Comparison of ENCODE assay signal across 36 mouse cellular contexts in genomic region chr2:158221446-158222084, GRCm38 (mm10). TPM values are rescaled to one million over a fixed set of nuclear protein-coding genes. Genes with fewer than 3 reads are reported as not detected.
A peak's percentile ranks its signal among the peaks of the same experiment; 100 is the strongest.
DNase-seq lines count a peak whose midpoint lies in the region; ATAC-seq lines count a peak whose summit lies in the region.
"Had no signal": no experiment of that assay in that cellular context is flagged by ENCODE, and none has a peak within 500 bp of the region (broad histone marks: within the 10 kb centered on the region; RNA-seq: fewer than 3 reads in every experiment).

No protein-coding gene starts in this region.

- no peaks in the 10 kb centered on the region for H3K9me3 ChIP-seq in limb, embryonic 13.5 days
- H3K9me3 ChIP-seq in limb, embryonic 10.5 days (replicated peaks), result no peaks in the 10 kb centered on the region
- H3K9me3 ChIP-seq: liver, embryonic 13.5 days; midbrain, embryonic 10.5 days had no signal

- peaks cover 41% of the 10 kb centered on the region for H3K4me1 ChIP-seq in limb, embryonic 13.5 days
- 0 out of 2 replicates have a peak, but pooled peaks cover 3% of the 10 kb centered on the region for H3K4me1 ChIP-seq in limb, embryonic 10.5 days
- H3K4me1 ChIP-seq: liver, embryonic 13.5 days; midbrain, embryonic 10.5 days had no signal

- no peak overlapping the region for H3K4me3 ChIP-seq in limb, embryonic 13.5 days
- H3K4me3 ChIP-seq in limb, embryonic 10.5 days, result no peak overlapping the region
- H3K4me3 ChIP-seq: liver, embryonic 13.5 days; midbrain, embryonic 10.5 days had no signal

- ATAC-seq in limb, embryonic 13.5 days (ENCODE audit: low FRiP score, low read depth), result no peak
- peak; percentile 81 for ATAC-seq in common myeloid progenitor, adult 5-6 weeks (replicated peaks; ENCODE audit: low read depth, poor library complexity, severe bottlenecking)
- peak; percentile 85 for ATAC-seq in megakaryocyte progenitor cell, adult 5-6 weeks (replicated peaks; ENCODE audit: poor library complexity)
- ATAC-seq: forebrain, embryonic 14.5 days; midbrain, embryonic 16.5 days had no signal

- no peak for DNase-seq in limb, embryonic 10.5 days (ENCODE audit: low spot score)
- peak; percentile 59 for DNase-seq in R1 (ENCODE audit: low read depth, low spot score)
- DNase-seq in thymus, postnatal 0 days (ENCODE audit: low spot score), result no peak
- DNase-seq: adrenal gland, postnatal 10 days; B cell, adult 2 months; cerebellum, adult 8-10 months; cerebellum, postnatal 25 days; heart, postnatal 4 days; kidney, adult 8-10 months; kidney, postnatal 4 days; layer of hippocampus, postnatal 36 days; liver, embryonic 13.5 days; lung, adult 2 months; lung, postnatal 10 days; right cerebral cortex, postnatal 25 days had no signal

- H3K36me3 ChIP-seq in limb, embryonic 13.5 days, result peaks cover 38% of the 10 kb centered on the region
- H3K36me3 ChIP-seq in limb, embryonic 10.5 days, result no peaks in the 10 kb centered on the region
- H3K36me3 ChIP-seq: liver, embryonic 13.5 days; midbrain, embryonic 10.5 days had no signal

- no peaks in the 10 kb centered on the region for H3K27me3 ChIP-seq in limb, embryonic 13.5 days
- H3K27me3 ChIP-seq in limb, embryonic 10.5 days (ENCODE audit: low read depth, poor library complexity, severe bottlenecking), result peaks cover 3% of the 10 kb centered on the region; the same call in 1 of the 2 replicates

- WGBS in limb, embryonic 13.5 days, result 84% methylated on average over 9 of the region's 9 CpGs
- WGBS in limb, embryonic 10.5 days, result 87% methylated on average over 9 of the region's 9 CpGs

- no peak overlapping the region for H3K4me2 ChIP-seq in limb, embryonic 13.5 days (replicated peaks)
- H3K4me2 ChIP-seq: hindbrain, embryonic 14.5 days; liver, embryonic 13.5 days had no signal

- peak overlapping the region; percentile 95; the same call in 1 of the 2 replicates for H3K27ac ChIP-seq in limb, embryonic 13.5 days
- H3K27ac ChIP-seq in limb, embryonic 10.5 days, result no peak overlapping the region
- H3K27ac ChIP-seq: hindbrain, embryonic 14.5 days; kidney, postnatal 0 days; liver, embryonic 13.5 days; macrophage; midbrain, embryonic 10.5 days had no signal

- no peak overlapping the region for H3K9ac ChIP-seq in limb, embryonic 13.5 days
- H3K9ac ChIP-seq: hindbrain, embryonic 14.5 days; liver, embryonic 13.5 days had no signal

RNA-seq across cellular contexts. Expression of gene D630003M21Rik, which starts 7.5 kb away (rescaled TPM):
- polyA plus RNA-seq in limb, embryonic 13.5 days (2015; fragmentation: Nextera tagmentation; extraction: Ambion mirVana), result 16.4 and 17.4 TPM in 2 replicates
- 1.2 and 3.3 TPM in 2 replicates for polyA plus RNA-seq in limb, embryonic 10.5 days (2016; fragmentation: Nextera tagmentation; extraction: Ambion mirVana)
- not detected in 2 replicates for total RNA-seq in common myeloid progenitor, adult 5-6 weeks (2017)
- not detected in 2 replicates for total RNA-seq in megakaryocyte progenitor cell, adult 5-6 weeks (2015)
- 0.04 TPM in 1 of 2 replicates, not detected in the other for total RNA-seq in megakaryocyte progenitor cell, adult 5-6 weeks (2017)
- 0.35 and 0.47 TPM in 2 replicates for polyA plus RNA-seq in thymus, postnatal 0 days (2015; fragmentation: Nextera tagmentation; extraction: Ambion mirVana)
- total RNA-seq: neutrophil, adult 5-6 weeks had no signal
- polyA plus RNA-seq: macrophage had no signal

RNA-seq across cellular contexts. Expression of gene Bpi, which starts 36.3 kb away (rescaled TPM):
- not detected in 2 replicates for polyA plus RNA-seq in limb, embryonic 13.5 days (2015; fragmentation: Nextera tagmentation; extraction: Ambion mirVana)
- polyA plus RNA-seq in limb, embryonic 10.5 days (2016; fragmentation: Nextera tagmentation; extraction: Ambion mirVana), result not detected in 2 replicates
- not detected in 2 replicates for total RNA-seq in common myeloid progenitor, adult 5-6 weeks (2017)
- total RNA-seq in megakaryocyte progenitor cell, adult 5-6 weeks (2015), result 0.12 TPM in 1 of 2 replicates, not detected in the other
- total RNA-seq in megakaryocyte progenitor cell, adult 5-6 weeks (2017), result not detected in 2 replicates
- polyA plus RNA-seq in thymus, postnatal 0 days (2015; fragmentation: Nextera tagmentation; extraction: Ambion mirVana), result 0.08 TPM in 1 of 2 replicates, not detected in the other
- total RNA-seq: adrenal gland, postnatal 10 days; gastrocnemius, adult 18-20 months; gastrocnemius, postnatal 4 days; heart, adult 8-10 months; heart, postnatal 4 days; layer of hippocampus, adult 8-10 months; layer of hippocampus, postnatal 36 days; neutrophil, adult 5-6 weeks had no signal
- polyA plus RNA-seq: embryonic facial prominence, embryonic 11.5 days; forebrain, embryonic 14.5 days; frontal cortex, adult 2 months; heart, embryonic 14.5 days; hindbrain, embryonic 14.5 days; intestine, embryonic 14.5 days; limb, embryonic 11.5 days; liver, embryonic 13.5 days; lung, adult 2 months; macrophage; midbrain, embryonic 10.5 days; midbrain, embryonic 16.5 days; neural tube, embryonic 11.5 days; stomach, embryonic 16.5 days had no signal
